Mouse (Mus musculus): ENCODE results near the gene Prpf40a. TPM values are rescaled to one million over a fixed set of nuclear protein-coding genes. Genes with fewer than 3 reads are reported as not detected.

Prpf40a gene
- total and polyA plus RNA-seq, 3 experiments: 81.5 to 154 (median 91.6) TPM

GRCm38 (mm10) chr2:53191523-53192220 is 588 bp upstream of the Prpf40a start, which contains the start of gene Arl6ip6:
TSS of gene Arl6ip6 (plus strand) at chr2:53191726.
- H3K79me2 ChIP-seq (replicated peaks; ENCODE audit: control insufficient read depth, extremely low read depth, insufficient read depth, poor library complexity, severe bottlenecking): peaks cover 52% of the 10 kb centered on the region
- peaks cover 10 to 36% of the 10 kb centered on the region in 2 experiments for H3K36me3 ChIP-seq (replicated peaks in 1 of 2; ENCODE audit: control insufficient read depth in 1 of 2, insufficient read depth in 1 of 2, low read length in 1 of 2)
- dilution Hi-C loops (cut with MboI; ENCODE audit: extremely low pct_ligation_motif_present, extremely low pct_unique_long_range_greater_than_20kb, low sequenced_read_pairs): no loop called here

GRCm38 (mm10) chr2:53189811-53190210 is 1.3 kb downstream of the Prpf40a start:
- peak overlapping the region; percentile 54 to 90 (median 90) for H3K4me3 ChIP-seq (replicated peaks in 1 of 3; ENCODE audit: low read depth in 2 of 3, low read length in 2 of 3, poor library complexity in 1 of 3)
- H3K27ac ChIP-seq (ENCODE audit: insufficient read depth, low read depth): no peak overlapping the region
- peaks cover 2 to 31% of the 10 kb centered on the region in 2 experiments for H3K36me3 ChIP-seq (replicated peaks in 1 of 2; ENCODE audit: control insufficient read depth in 1 of 2, insufficient read depth in 1 of 2, low read length in 1 of 2)
- H3K4me1 ChIP-seq (ENCODE audit: control insufficient read depth in 1 of 2, insufficient read depth in 2 of 2): peaks cover 0 to 28% of the 10 kb centered on the region in 2 experiments; a peak in 2 of 4 replicates
- H3K27me3 ChIP-seq (replicated peaks): no peaks in the 10 kb centered on the region
- in situ Hi-C loops (cut with MboI; ENCODE audit: low pct_ligation_motif_present, low pct_unique_long_range_greater_than_20kb, low sequenced_read_pairs) (no loop called here), dilution Hi-C loops (cut with MboI; ENCODE audit: extremely low pct_ligation_motif_present, extremely low pct_unique_long_range_greater_than_20kb, low sequenced_read_pairs) (no loop called here)
- peak overlapping the region; percentile 98 for H3K9ac ChIP-seq (ENCODE audit: insufficient read depth, low read depth)
- H3K4me2 ChIP-seq (ENCODE audit: insufficient read depth, low read depth, poor library complexity, severe bottlenecking): peak overlapping the region; percentile 98
- H3K9me3 ChIP-seq (replicated peaks; ENCODE audit: low read length): no peaks in the 10 kb centered on the region
- TF ChIP-seq MAX (IDR thresholded peaks at IDR 0.05; ENCODE audit: low read length): 0 out of 2 replicates have a peak, but pooled peaks have one; percentile 34
- TF ChIP-seq MXI1 (IDR thresholded peaks at IDR 0.05; ENCODE audit: low read depth, low read length): peak; percentile 36; the same call in 1 of the 2 replicates
- peak; percentile 74 for TF ChIP-seq MYC (IDR thresholded peaks at IDR 0.05; ENCODE audit: low read depth, low read length)
- TF ChIP-seq ETS1 (conservative IDR thresholded peaks at IDR 0.05; ENCODE audit: low read depth, low read length): no peak
- no peak for TF ChIP-seq MAZ (IDR thresholded peaks at IDR 0.05; ENCODE audit: low read depth, low read length)
- TF ChIP-seq JUND (conservative IDR thresholded peaks at IDR 0.05; ENCODE audit: low read depth, low read length): no peak
- peak in 1 of 2 experiments; percentile 52; a peak in 2 of 4 replicates for TF ChIP-seq CTCF (conservative IDR thresholded peaks at IDR 0.05 in 1 of 2, IDR thresholded peaks at IDR 0.05 in 1 of 2; ENCODE audit: low read depth in 2 of 2, low read length in 2 of 2)
- peaks cover 44% of the 10 kb centered on the region for H3K79me2 ChIP-seq (replicated peaks; ENCODE audit: control insufficient read depth, extremely low read depth, insufficient read depth, poor library complexity, severe bottlenecking)
- DNase-seq (ENCODE audit: extremely low read depth): peak; percentile 74

More at GRCm38 (mm10) chr2:53191523-53192220, 588 bp upstream of the Prpf40a start, which contains the start of gene Arl6ip6:
- Histone ChIP-seq H3K4me1 (ENCODE audit: control insufficient read depth in 1 of 2, insufficient read depth in 2 of 2) (peaks cover 0 to 32% of the 10 kb centered on the region in 2 experiments; a peak in 2 of 4 replicates), H3K27me3 (replicated peaks) (no peaks in the 10 kb centered on the region), H3K9me3 (replicated peaks; ENCODE audit: low read length) (no peaks in the 10 kb centered on the region), H3K9ac (ENCODE audit: insufficient read depth, low read depth) (peak within 1 kb of the TSS; percentile 99), H3K4me3 (replicated peaks in 1 of 3; ENCODE audit: low read depth in 2 of 3, low read length in 2 of 3, poor library complexity in 1 of 3) (peak within 1 kb of the TSS; percentile 80 to 91 (median 90)), H3K27ac (ENCODE audit: insufficient read depth, low read depth) (peak within 1 kb of the TSS; percentile 82), H3K4me2 (ENCODE audit: insufficient read depth, low read depth, poor library complexity, severe bottlenecking) (peak within 1 kb of the TSS; percentile 92)
- peak; percentile 88 for DNase-seq (ENCODE audit: extremely low read depth)
- TF ChIP-seq SIN3A (IDR thresholded peaks at IDR 0.05; ENCODE audit: low read length): peak; percentile 79
- no peak for TF ChIP-seq MYC (IDR thresholded peaks at IDR 0.05; ENCODE audit: low read depth, low read length)
- TF ChIP-seq ZKSCAN1 (IDR thresholded peaks at IDR 0.05; ENCODE audit: borderline replicate concordance, low read depth, low read length): no peak
- TF ChIP-seq POLR2AphosphoS2 (IDR thresholded peaks at IDR 0.05; ENCODE audit: low read depth, low read length): peak; percentile 72; the same call in 1 of the 2 replicates
- no peak for TF ChIP-seq JUN (IDR thresholded peaks at IDR 0.05; ENCODE audit: insufficient read depth, low read depth, low read length)
- no peak; the same call in 1 of the 2 replicates for TF ChIP-seq RCOR1 (conservative IDR thresholded peaks at IDR 0.05; ENCODE audit: low read depth, low read length)
- TF ChIP-seq USF2 (conservative IDR thresholded peaks at IDR 0.05; ENCODE audit: low read depth, low read length): no peak
- no peak for TF ChIP-seq MAZ (IDR thresholded peaks at IDR 0.05; ENCODE audit: low read depth, low read length)
- no peak for TF ChIP-seq KAT2A (IDR thresholded peaks at IDR 0.05; ENCODE audit: insufficient replicate concordance, low read length)
- no peak for TF ChIP-seq GABPA (IDR thresholded peaks at IDR 0.05; ENCODE audit: insufficient replicate concordance, low read depth, low read length)
- no peak for TF ChIP-seq UBTF (IDR thresholded peaks at IDR 0.05; ENCODE audit: low read depth, low read length)
- peak; percentile 57; the same call in 1 of the 2 replicates for TF ChIP-seq CHD2 (IDR thresholded peaks at IDR 0.05; ENCODE audit: low read length)
- TF ChIP-seq E2F4 (IDR thresholded peaks at IDR 0.05; ENCODE audit: insufficient replicate concordance, low read depth, low read length): peak; percentile 94
- peak; percentile 93 for TF ChIP-seq ZMIZ1 (IDR thresholded peaks at IDR 0.05; ENCODE audit: low read depth, low read length)
- no peak for TF ChIP-seq ZC3H11A (IDR thresholded peaks at IDR 0.05; ENCODE audit: low read depth, low read length)
- peak; percentile 90 for TF ChIP-seq POLR2A (IDR thresholded peaks at IDR 0.05; ENCODE audit: low read depth, low read length)
- TF ChIP-seq BHLHE40 (IDR thresholded peaks at IDR 0.05; ENCODE audit: low read depth, low read length): no peak
- TF ChIP-seq HCFC1 (IDR thresholded peaks at IDR 0.05; ENCODE audit: low read depth, low read length): peak; percentile 61
- TF ChIP-seq RAD21 (IDR thresholded peaks at IDR 0.05; ENCODE audit: low read depth, low read length): no peak
- peak; percentile 76; the same call in 1 of the 2 replicates for TF ChIP-seq MAX (IDR thresholded peaks at IDR 0.05; ENCODE audit: low read length)
- peak; percentile 90 for TF ChIP-seq TCF12 (IDR thresholded peaks at IDR 0.05; ENCODE audit: low read depth, low read length)
- TF ChIP-seq ETS1 (conservative IDR thresholded peaks at IDR 0.05; ENCODE audit: low read depth, low read length): no peak
- TF ChIP-seq ZNF384 (IDR thresholded peaks at IDR 0.05; ENCODE audit: low read depth, low read length): no peak
- TF ChIP-seq TBP (conservative IDR thresholded peaks at IDR 0.05; ENCODE audit: low read depth, low read length): peak; percentile 77
- TF ChIP-seq NELFE (IDR thresholded peaks at IDR 0.05; ENCODE audit: low read depth, low read length): peak; percentile 92
- TF ChIP-seq ELF1 (IDR thresholded peaks at IDR 0.05; ENCODE audit: low read depth, low read length): peak; percentile 66
- no peak for TF ChIP-seq EP300 (IDR thresholded peaks at IDR 0.05; ENCODE audit: low read length)
- no peak for TF ChIP-seq USF1 (IDR thresholded peaks at IDR 0.05; ENCODE audit: low read depth, low read length)
- TF ChIP-seq MXI1 (IDR thresholded peaks at IDR 0.05; ENCODE audit: low read depth, low read length): peak; percentile 69
- TF ChIP-seq IRF4 (IDR thresholded peaks at IDR 0.05; ENCODE audit: low read depth, low read length): peak; percentile 14; the same call in 1 of the 2 replicates
- TF ChIP-seq NRF1 (IDR thresholded peaks at IDR 0.05; ENCODE audit: low read depth, low read length): 0 out of 2 replicates have a peak, but pooled peaks have one; percentile 23
- TF ChIP-seq PAX5 (IDR thresholded peaks at IDR 0.05; ENCODE audit: low read length): no peak
- TF ChIP-seq JUND (conservative IDR thresholded peaks at IDR 0.05; ENCODE audit: low read depth, low read length): no peak
- TF ChIP-seq MEF2A (IDR thresholded peaks at IDR 0.05; ENCODE audit: borderline replicate concordance, low read depth, low read length): no peak; the same call in 1 of the 2 replicates
- peak; percentile 94 for TF ChIP-seq CHD1 (IDR thresholded peaks at IDR 0.05; ENCODE audit: low read depth, low read length)
- TF ChIP-seq CTCF (conservative IDR thresholded peaks at IDR 0.05 in 1 of 2, IDR thresholded peaks at IDR 0.05 in 1 of 2; ENCODE audit: low read depth in 2 of 2, low read length in 2 of 2): no peak
- no peak for TF ChIP-seq SMC3 (IDR thresholded peaks at IDR 0.05; ENCODE audit: low read depth, low read length)
- TF ChIP-seq MAFK (IDR thresholded peaks at IDR 0.05; ENCODE audit: insufficient replicate concordance, low read length): no peak
- in situ Hi-C loops (cut with MboI; ENCODE audit: low pct_ligation_motif_present, low pct_unique_long_range_greater_than_20kb, low sequenced_read_pairs): no loop called here
